Mouse (Mus musculus): ENCODE data around the gene Ly6g5c. TPM values are rescaled to one million over a fixed set of nuclear protein-coding genes. Genes with fewer than 3 reads are reported as not detected.

The Ly6g5c gene
- not detected in 2 replicates for polyA plus RNA-seq (2012; rRNA removed)

DNA sequence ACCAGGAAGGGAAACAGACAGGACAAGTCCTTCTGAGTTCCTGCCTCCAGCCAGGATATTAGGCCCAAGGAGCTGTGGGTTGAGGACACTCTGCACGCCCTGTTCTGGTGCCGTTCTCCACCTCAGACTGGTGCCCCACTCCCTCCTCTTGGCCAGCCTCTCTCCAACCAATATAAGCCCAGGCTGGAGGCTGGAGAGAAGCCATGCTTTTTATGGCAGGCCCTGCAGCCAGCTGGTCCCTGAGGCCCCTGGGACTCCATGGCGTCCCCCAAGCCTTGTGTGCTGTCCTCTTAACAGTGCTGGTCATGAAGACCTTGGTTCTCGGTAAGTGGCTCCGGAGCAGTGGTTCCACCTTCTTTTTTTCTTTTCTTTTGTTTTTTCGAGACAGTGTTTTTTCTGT, at the start of gene Ly6g5c:
Gene Ly6g5c, plus strand, starts transcription at position 183 of the 400 bp plus-strand sequence.

DNA sequence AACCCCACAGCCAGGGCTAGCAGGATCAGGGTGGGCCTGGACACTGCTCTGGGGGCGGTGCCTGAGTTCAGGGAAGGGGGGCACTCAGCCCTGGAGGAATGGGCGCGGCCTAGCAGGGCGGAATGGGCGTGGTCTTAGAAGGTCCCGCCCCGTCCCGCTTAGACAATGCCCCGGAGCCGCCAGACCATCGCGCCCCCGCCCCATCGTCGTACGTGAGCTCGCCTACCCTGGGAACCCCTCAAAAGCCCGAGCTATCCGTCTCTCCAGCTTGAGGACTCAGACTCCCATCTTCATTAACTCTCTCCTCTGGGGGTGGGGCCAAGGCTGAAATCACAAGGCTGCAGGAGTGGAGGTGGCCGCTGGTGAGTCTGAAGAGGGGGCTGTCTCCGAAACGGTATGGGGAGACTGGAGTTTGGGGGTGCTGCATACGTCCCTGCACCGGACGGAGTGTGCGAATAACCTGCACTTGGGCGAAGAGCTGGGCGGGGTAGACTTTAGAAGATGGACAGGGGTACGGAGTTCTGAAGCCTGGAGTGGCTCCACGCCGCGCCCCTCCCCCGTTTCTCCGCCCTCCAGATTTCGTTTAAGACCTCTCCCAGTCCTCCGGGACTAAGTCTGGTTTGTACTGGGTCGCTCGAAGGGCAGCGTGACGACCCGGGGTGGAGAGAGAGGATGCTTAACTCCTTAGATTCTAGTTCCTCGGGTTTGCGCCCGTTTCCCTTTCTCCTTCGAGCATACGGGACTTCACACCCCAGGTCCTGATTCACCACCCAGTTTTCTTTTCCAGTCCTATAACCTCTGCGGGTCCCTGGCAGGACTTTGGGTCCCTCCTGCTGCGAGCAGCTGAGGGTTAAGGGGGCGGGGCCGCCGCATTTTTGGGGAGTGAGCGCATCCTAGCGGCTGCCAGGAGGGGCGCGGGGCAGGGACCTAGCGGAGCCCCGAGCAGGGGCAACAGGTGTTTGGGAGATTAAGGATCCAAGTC, 48.9 kb upstream of the Ly6g5c start, which contains the start of gene Ddah2:
Gene Ddah2, plus strand, starts transcription at position 125 of the 982 bp plus-strand sequence.

GRCm38 (mm10) chr17:35064951-35065947, 42.8 kb upstream of the Ly6g5c start, which contains the start of gene Ly6g6c:
Gene Ly6g6c, plus strand, starts transcription at chr17:35065388.

GRCm38 (mm10) chr17:35066084-35066483, 42.0 kb upstream of the Ly6g5c start, which contains the start of gene Mpig6b:
Gene Mpig6b, minus strand, starts transcription at chr17:35066184.

GRCm38 (mm10) chr17:35076507-35077176, 31.4 kb upstream of the Ly6g5c start, which contains the start of gene Ly6g6e:
Gene Ly6g6e, plus strand, starts transcription at chr17:35076902.

GRCm38 (mm10) chr17:35077786-35078233, 30.3 kb upstream of the Ly6g5c start, which contains the start of gene Ly6g6d:
Gene Ly6g6d, minus strand, starts transcription at chr17:35078065.

GRCm38 (mm10) chr17:35085208-35085865, 22.7 kb upstream of the Ly6g5c start, which contains the start of gene Ly6g6f:
Gene Ly6g6f, minus strand, starts transcription at chr17:35085610.

GRCm38 (mm10) chr17:35088825-35089644, 19.0 kb upstream of the Ly6g5c start, which contains the start of gene Abhd16a:
Gene Abhd16a, plus strand, starts transcription at chr17:35089263.

DNA sequence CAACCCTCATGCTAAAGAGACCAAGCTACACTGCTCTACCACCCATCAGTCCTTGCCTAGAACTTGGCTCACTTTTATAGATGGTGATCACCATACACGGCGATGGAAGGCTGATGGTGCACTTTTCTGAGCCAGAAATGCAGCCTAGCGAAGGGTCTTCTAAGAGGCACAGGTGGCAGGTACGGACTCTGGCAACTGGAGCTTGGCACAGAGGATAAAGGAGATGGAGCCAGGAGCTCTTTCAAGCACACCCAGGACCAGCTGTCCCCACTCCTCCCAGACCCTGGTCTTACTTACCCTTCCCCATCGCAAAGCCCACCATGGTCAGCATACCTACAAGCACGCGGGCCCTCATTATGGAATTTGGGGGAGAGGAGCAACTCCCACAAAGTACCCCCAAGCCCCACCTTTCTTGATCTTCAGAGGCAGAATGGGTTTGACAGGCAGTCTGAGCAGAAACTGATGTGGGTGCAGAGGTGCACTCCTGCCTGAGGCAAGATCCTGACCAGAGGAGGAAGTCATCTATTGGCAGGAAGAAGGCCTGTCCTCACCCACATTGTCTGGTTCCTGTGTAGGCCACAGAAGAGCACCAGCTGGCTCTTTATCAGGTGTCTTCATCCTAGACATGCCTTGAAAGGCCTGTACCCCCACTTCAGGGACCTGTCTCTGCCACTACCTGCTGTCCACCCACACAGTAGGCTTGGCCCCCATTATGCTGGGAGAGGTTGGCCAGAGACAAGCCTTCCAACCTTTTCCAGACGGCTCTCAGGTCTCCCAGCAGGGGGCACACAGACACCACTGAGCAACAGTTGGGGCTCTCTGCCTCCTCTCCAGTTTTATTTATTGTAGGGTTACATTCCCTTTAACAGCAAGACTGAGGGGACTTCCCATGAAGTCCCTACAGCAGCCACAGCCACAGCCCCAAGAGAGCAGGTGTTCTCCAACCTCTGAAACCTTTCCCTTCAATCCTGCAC, 7.3 kb downstream of the Ly6g5c start, which contains the start of gene Ly6g5b:
Gene Ly6g5b, minus strand, starts transcription at position 383 of the 974 bp plus-strand sequence.

GRCm38 (mm10) chr17:35121143-35121799, 13.2 kb downstream of the Ly6g5c start, which contains the start of gene Gpank1:
Gene Gpank1, plus strand, starts transcription at chr17:35121455.

DNA sequence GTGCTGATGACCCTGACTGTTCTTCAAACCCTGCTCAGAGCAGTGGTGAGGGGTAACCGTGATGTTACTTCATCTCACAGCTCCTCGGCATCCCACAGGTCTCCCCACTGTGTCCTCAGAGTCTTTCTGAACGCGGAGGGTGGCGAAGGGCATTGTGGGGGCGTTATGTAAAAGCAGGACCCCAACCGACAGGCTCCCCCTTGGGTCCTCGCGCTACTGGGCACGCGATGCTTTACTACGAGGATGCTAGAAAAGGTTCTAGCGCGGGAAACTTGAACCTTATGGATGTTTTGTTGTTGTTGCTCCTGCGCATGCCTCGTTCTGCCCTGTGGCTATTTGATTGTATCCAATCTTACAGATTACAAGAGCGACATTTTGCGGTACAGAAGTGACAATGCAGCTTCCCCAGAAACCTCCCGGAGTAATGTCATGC, 13.8 kb downstream of the Ly6g5c start, which contains the start of gene Csnk2b:
Gene Csnk2b, minus strand, starts transcription at position 183 of the 433 bp plus-strand sequence.

GRCm38 (mm10) chr17:35126206-35126611, 18.1 kb downstream of the Ly6g5c start, which contains the start of gene D17H6S53E:
Gene D17H6S53E, plus strand, starts transcription at chr17:35126373.

GRCm38 (mm10) chr17:35131500-35132173, 23.6 kb downstream of the Ly6g5c start, which contains the start of gene Apom:
Gene Apom, minus strand, starts transcription at chr17:35132050.

GRCm38 (mm10) chr17:35134801-35135590, 26.9 kb downstream of the Ly6g5c start, which contains the start of gene Bag6:
Gene Bag6, plus strand, starts transcription at chr17:35135178.

Data from central nervous system, embryonic 11.5 days (tissue).